Mouse (Mus musculus): ENCODE data around the gene Negr1.

- TF ChIP-seq POLR2A (IDR thresholded peaks at IDR 0.05; ENCODE audit: low read depth, low read length) (no peak), CTCF (conservative IDR thresholded peaks at IDR 0.05 in 1 of 2, IDR thresholded peaks at IDR 0.05 in 1 of 2; ENCODE audit: low read depth in 2 of 2, low read length in 2 of 2) (no peak), CHD1 (IDR thresholded peaks at IDR 0.05; ENCODE audit: low read depth, low read length) (no peak), E2F4 (IDR thresholded peaks at IDR 0.05; ENCODE audit: insufficient replicate concordance, low read depth, low read length) (no peak), PAX5 (IDR thresholded peaks at IDR 0.05; ENCODE audit: low read length) (no peak), RAD21 (IDR thresholded peaks at IDR 0.05; ENCODE audit: low read depth, low read length) (no peak), ZNF384 (IDR thresholded peaks at IDR 0.05; ENCODE audit: low read depth, low read length) (no peak), MAFK (IDR thresholded peaks at IDR 0.05; ENCODE audit: insufficient replicate concordance, low read length) (no peak), TBP (conservative IDR thresholded peaks at IDR 0.05; ENCODE audit: low read depth, low read length) (no peak), SMC3 (IDR thresholded peaks at IDR 0.05; ENCODE audit: low read depth, low read length) (no peak)
Observed at GRCm38 (mm10) chr3:157021632-157022031, 460.0 kb downstream of the Negr1 start.
